Mouse (Mus musculus) limb, embryonic 14.5 days (tissue): Measurements from ENCODE around the gene Gprin1. TPM values are rescaled to one million over a fixed set of nuclear protein-coding genes. Genes with fewer than 3 reads are reported as not detected.

Source experiments
- ATAC-seq: fragments of 200-750 bp; cut with Nextera tagmentation; 2 replicates; pipeline ENCODE4 v1.8.0; 2017; ENCODE audit warnings: low read depth, moderate number of reproducible peaks, moderate TSS enrichment; ENCODE audit not compliant: low FRiP score
- DNase-seq: peaks from one replicate; pipeline ENCODE4 v3.0.0-alpha.2; 2015; ENCODE audit warnings: low spot score
- H3K27ac ChIP-seq: fragments of 300-500 bp; sonication (generic); replicated peaks from 2 replicates; pipeline ENCODE4 v1.5.1; 2014; ENCODE audit warnings: low read depth, mild to moderate bottlenecking, low read length, moderate library complexity, mixed read lengths
- H3K27me3 ChIP-seq: fragments of 300-500 bp; sonication (generic); 2 replicates; pipeline ENCODE4 v1.6.1; 2014; ENCODE audit warnings: low read length, mixed read lengths; ENCODE audit not compliant: control insufficient read depth, insufficient read depth
- H3K36me3 ChIP-seq: fragments of 300-500 bp; sonication (generic); 2 replicates; pipeline ENCODE4 v1.6.1; 2014; ENCODE audit warnings: mild to moderate bottlenecking, low read length, moderate library complexity, mixed read lengths; ENCODE audit not compliant: control insufficient read depth, insufficient read depth
- H3K4me1 ChIP-seq: fragments of 300-500 bp; sonication (generic); 2 replicates; pipeline ENCODE4 v1.6.1; 2014; ENCODE audit warnings: antibody characterized with exemption, low read length, mixed read lengths; ENCODE audit not compliant: control insufficient read depth, insufficient read depth
- H3K4me2 ChIP-seq: fragments of 300-500 bp; sonication (generic); replicated peaks from 2 replicates; pipeline ENCODE4 v1.6.1; 2014; ENCODE audit warnings: low read depth, mild to moderate bottlenecking, low read length, moderate library complexity; ENCODE audit not compliant: severe bottlenecking
- H3K4me3 ChIP-seq: fragments of 300-500 bp; sonication (generic); replicated peaks from 2 replicates; pipeline ENCODE4 v1.5.1; 2014; ENCODE audit warnings: low read length
- H3K9ac ChIP-seq: fragments of 300-500 bp; sonication (generic); 2 replicates; pipeline ENCODE4 v1.6.1; 2014; ENCODE audit warnings: mild to moderate bottlenecking, low read depth, low read length, moderate library complexity; ENCODE audit not compliant: severe bottlenecking
- H3K9me3 ChIP-seq: fragments of 300-500 bp; sonication (generic); 2 replicates; pipeline ENCODE4 v1.6.1; 2016; ENCODE audit warnings: low read length; ENCODE audit not compliant: control insufficient read depth
- POLR2A ChIP-seq: fragments of 200-500 bp; IDR thresholded peaks from 2 replicates; pipeline ENCODE4 v1.8.0; 2012; ENCODE audit warnings: inconsistent platforms, mild to moderate bottlenecking, moderate library complexity, borderline replicate concordance; ENCODE audit not compliant: insufficient read depth, insufficient read length; ENCODE audit errors: extremely low read depth
- WGBS: fragments of 180-500 bp; shearing (Covaris S2); extraction: QIAGEN DNeasy Blood & Tissue Kit; methylation state at CpG from one replicate; pipeline ENCODE4 v1.1.7; 2014; 5-methylcytosine and 5-hydroxymethylcytosine counted together
- polyA plus RNA-seq, 2 experiments: library from polyadenylated mRNA; depleted of rRNA in 1 of 2; stranded (reverse) in 1 of 2; unstranded in 1 of 2; fragments of >200 nt; fragmentation: Nextera tagmentation in 1 of 2; extraction: Ambion mirVana in 1 of 2; gene quantifications; 2 replicates each; pipeline versions ENCODE4 v1.2.1 to v1.2.3; 2012 to 2014

The Gprin1 gene
- polyA plus RNA-seq, 2 experiments: 0.67 to 0.87 TPM

DNA sequence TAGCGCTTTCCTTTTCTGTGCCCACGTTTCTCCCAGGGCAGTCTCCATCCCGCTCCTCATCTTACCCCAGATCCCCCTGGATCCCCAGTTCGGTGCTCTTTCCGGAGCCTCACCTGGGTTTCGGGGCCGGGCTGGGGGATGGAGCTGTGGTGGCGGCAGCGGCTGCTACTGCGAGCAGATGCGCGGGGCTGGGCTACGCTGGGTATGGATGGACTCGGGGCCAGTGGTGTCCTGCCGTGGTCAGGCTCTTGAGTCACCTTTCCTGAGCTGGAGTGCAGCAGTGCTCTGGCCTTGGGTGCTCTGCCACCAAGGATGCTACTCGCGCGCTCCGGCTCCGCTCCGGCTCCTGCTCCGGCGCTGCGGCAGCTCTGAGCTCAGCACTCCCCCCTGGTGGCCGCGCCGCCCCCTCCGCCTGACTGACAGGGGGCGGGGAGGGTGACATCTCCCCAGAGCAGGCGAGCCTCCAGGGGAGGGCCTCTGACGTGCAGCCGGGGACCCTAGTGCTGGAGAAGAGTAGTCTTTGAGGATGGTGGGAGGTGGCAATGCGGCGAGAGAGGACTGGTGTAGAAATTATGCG is 16.6 kb upstream of the Gprin1 start, which contains the start of gene Sncb:
Gene Sncb (minus strand): TSS at position 404 of the 577 bp plus-strand sequence.
- under 1% methylated on average over 35 of the region's 35 CpGs for WGBS

DNA sequence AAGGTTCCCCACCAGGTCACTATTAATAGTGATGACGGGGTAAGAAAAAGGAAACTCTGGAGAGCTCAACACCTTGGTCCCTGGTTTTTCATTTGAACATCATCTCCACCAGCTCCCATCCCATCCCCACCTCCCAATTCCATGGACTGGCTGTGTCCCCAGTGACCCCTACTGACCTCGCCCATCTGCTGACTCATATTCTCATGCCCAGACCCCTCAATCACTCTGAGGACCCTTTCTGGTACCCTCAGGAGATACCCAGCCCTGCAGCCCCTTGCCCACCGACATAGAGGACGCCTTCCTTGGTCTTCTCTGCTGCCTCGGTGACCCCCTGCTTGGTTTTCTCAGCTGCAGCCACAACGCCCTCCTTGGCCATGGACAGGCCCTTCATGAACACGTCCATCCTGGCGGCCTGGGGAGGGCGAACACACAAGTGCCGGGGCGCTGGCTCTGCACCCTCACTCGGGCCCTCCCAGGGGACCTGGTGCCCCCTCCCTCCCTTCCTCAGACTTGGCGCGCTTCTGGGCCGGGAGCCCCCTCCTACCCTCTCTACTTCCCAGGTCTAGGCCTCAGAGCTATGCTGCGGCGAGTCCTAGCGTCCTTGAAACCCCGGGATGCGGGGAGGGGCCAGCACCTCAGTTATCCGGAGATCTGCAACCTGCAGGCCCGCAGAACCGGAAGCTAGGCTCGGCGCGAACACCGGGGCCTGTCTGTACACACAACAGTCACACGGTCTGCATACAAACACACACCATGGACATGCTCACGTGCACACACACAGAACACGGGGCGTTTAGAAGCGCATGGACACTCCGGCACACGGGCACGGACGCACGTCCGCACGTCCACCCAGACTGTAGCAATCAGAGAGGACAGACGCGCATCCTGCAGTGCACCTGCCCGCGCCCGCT is 15.9 kb upstream of the Gprin1 start:
- WGBS: 5% methylated on average over 41 of the region's 44 CpGs

More for the DNA sequence above, 16.6 kb upstream of the Gprin1 start, which contains the start of gene Sncb:
- no peak for ATAC-seq
- Histone ChIP-seq H3K4me1 (peaks cover 2% of the 10 kb centered on the region; the same call in 1 of the 2 replicates), H3K27ac (no peak within 1 kb of the TSS), H3K9ac (no peak within 1 kb of the TSS), H3K4me3 (peak within 1 kb of the TSS; percentile 32), H3K9me3 (no peaks in the 10 kb centered on the region), H3K36me3 (no peaks in the 10 kb centered on the region), H3K27me3 (peaks cover 44% of the 10 kb centered on the region), H3K4me2 (peak within 1 kb of the TSS; percentile 42)
- DNase-seq: no peak
- TF ChIP-seq POLR2A: no peak

DNA sequence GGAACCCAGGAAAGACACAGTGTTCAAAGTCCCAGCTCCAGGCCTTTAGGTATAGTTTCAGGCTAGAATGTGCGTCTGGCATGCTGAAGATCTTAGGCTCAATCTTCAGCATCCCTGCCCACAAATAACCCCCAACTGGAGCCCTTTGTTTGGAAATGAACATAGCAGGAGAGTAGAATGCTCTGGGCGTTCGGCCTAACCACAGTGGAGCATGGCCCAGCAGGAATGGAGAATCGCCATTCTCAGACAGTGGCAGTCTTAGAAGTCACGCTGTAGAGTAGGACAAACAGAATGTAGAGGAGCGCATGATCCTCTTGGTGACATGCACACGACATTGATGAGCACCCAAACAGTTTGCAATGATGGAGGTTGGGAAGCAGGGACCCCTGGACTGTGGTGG is 11.2 kb upstream of the Gprin1 start:
- no peak overlapping the region for H3K27ac ChIP-seq
- no peak for TF ChIP-seq POLR2A
- no peak overlapping the region for H3K9ac ChIP-seq
- ATAC-seq: no peak
- WGBS: 72% methylated on average over 7 of the region's 7 CpGs
- peaks cover 36% of the 10 kb centered on the region for H3K27me3 ChIP-seq
- H3K4me1 ChIP-seq: peaks cover 8% of the 10 kb centered on the region
- no peaks in the 10 kb centered on the region for H3K36me3 ChIP-seq
- no peaks in the 10 kb centered on the region for H3K9me3 ChIP-seq
- H3K4me3 ChIP-seq: no peak overlapping the region
- DNase-seq: no peak
- H3K4me2 ChIP-seq: no peak overlapping the region

More for the DNA sequence above, 15.9 kb upstream of the Gprin1 start:
- H3K4me2 ChIP-seq: peak overlapping the region; percentile 42
- H3K36me3 ChIP-seq: no peaks in the 10 kb centered on the region
- no peak for TF ChIP-seq POLR2A
- peaks cover 44% of the 10 kb centered on the region for H3K27me3 ChIP-seq
- ATAC-seq (no peak), DNase-seq (no peak)
- no peak overlapping the region for H3K27ac ChIP-seq
- peak overlapping the region; percentile 32 for H3K4me3 ChIP-seq
- no peaks in the 10 kb centered on the region for H3K9me3 ChIP-seq
- H3K9ac ChIP-seq: no peak overlapping the region
- peaks cover 2% of the 10 kb centered on the region; the same call in 1 of the 2 replicates for H3K4me1 ChIP-seq

- Histone ChIP-seq H3K9me3 (no peaks in the 10 kb centered on the region), H3K4me2 (no peak overlapping the region), H3K9ac (no peak overlapping the region), H3K27me3 (peaks cover 30% of the 10 kb centered on the region), H3K36me3 (no peaks in the 10 kb centered on the region), H3K27ac (no peak overlapping the region), H3K4me1 (peaks cover 6% of the 10 kb centered on the region), H3K4me3 (no peak overlapping the region)
- ATAC-seq: no peak
- WGBS: 37% methylated on average over 8 of the region's 8 CpGs
- DNase-seq: peak; percentile 54
- TF ChIP-seq POLR2A: no peak
Observed at GRCm38 (mm10) chr13:54760164-54760795, 10.6 kb upstream of the Gprin1 start.

DNA sequence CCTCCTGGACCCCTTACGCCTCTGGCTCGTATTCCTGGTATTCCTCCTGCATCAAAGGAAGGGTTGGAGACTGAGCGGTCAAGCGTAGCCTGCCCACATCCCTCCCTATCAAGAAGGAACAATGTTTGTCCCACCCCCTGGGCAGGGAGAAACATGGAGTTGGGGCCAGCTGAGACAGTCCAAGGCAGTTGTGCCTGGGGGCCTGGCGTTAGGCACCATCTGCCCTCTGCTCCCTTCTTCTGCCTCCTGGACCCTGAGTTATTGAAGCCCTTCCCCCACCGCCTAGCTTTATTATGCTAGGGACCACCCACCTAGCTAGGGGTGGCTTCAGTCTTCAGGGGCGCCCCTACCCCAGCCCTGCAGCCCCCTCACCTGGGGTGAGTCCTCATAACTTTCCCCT is 9.8 kb upstream of the Gprin1 start:
- no peaks in the 10 kb centered on the region for H3K9me3 ChIP-seq
- peaks cover 22% of the 10 kb centered on the region for H3K27me3 ChIP-seq
- no peak for TF ChIP-seq POLR2A
- H3K4me3 ChIP-seq: no peak overlapping the region
- peaks cover 6% of the 10 kb centered on the region for H3K4me1 ChIP-seq
- ATAC-seq (no peak), DNase-seq (no peak)
- no peaks in the 10 kb centered on the region for H3K36me3 ChIP-seq
- no peak overlapping the region for H3K4me2 ChIP-seq
- WGBS: 11% methylated on average over 7 of the region's 7 CpGs
- H3K27ac ChIP-seq: no peak overlapping the region
- H3K9ac ChIP-seq: no peak overlapping the region
